Mouse (Mus musculus) stomach, postnatal 0 days (tissue): ENCODE data around the gene Cdc14a.

Experiments used
- CTCF ChIP-seq: IDR thresholded peaks from 2 replicates; pipeline ENCODE4 v1.5.1; 2016; ENCODE audit warnings: antibody characterized with exemption, low read depth, mild to moderate bottlenecking, moderate library complexity
- EP300 ChIP-seq: optimal IDR thresholded peaks from 2 replicates; pipeline ENCODE3; 2016; ENCODE audit warnings: antibody characterized with exemption

DNA sequence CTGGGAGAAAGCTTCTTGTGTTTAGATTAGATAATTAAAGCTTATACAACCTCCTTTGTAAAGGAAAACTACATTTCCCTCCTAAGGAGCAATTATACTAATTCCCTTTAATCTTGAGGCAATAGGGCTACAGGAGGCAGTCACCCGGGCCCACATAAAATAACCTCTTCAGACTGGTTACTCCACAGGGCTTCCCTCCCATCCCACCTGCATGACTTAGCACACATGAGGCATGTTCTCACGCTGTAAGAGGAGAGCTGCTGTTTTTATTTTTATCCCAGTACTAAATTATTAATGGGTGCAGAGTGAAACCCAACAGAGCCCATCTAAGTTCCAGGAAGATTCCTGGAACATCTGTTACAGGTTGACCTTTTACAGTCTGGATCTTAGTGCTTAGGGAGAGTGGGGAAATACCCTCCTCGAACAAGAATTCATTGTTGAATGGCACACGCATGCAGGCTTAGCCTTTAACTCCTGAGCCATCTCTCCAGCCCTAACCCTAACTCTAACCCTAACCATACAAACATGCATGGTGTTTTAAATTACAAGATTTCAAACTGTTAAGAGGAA, 54.9 kb downstream of the Cdc14a start:
- TF ChIP-seq EP300 (no peak), CTCF (no peak)
